Mouse (Mus musculus) v-Abl transformed pro-B cells (cell line): Measurements from ENCODE around the gene Sapcd1.

Source experiments
- in situ Hi-C, 2 experiments: fragments of 400-800 bp; cut with MboI; formaldehyde crosslinking; loops; one replicate each; pipeline ENCODE4 v1.15.1; 2025; ENCODE audit not compliant: unreplicated experiment in 2 of 2

Gene Sapcd1

GRCm38 (mm10) chr17:35032323-35032870, 4.6 kb upstream of the Sapcd1 start:
- in situ Hi-C loops: no loop called here

GRCm38 (mm10) chr17:35031880-35032279, 4.1 kb upstream of the Sapcd1 start:
- in situ Hi-C loops: no loop called here

- in situ Hi-C loops: no loop called here
Measured at GRCm38 (mm10) chr17:35031272-35031671, 3.5 kb upstream of the Sapcd1 start.

- in situ Hi-C loops: loop anchor here in 1 of 2 experiments (10.0 kb wide), 2 partner anchors 75 to 205 kb away; partner anchors contain the start of genes Atp6v1g2, Ly6g5c and Nfkbil1
Measured at GRCm38 (mm10) chr17:35029691-35030532, 2.1 kb upstream of the Sapcd1 start.

- in situ Hi-C loops: loop anchor here in 1 of 2 experiments (10.0 kb wide), 2 partner anchors 76 to 206 kb away; partner anchors contain the start of genes Atp6v1g2, Ly6g5c and Nfkbil1
Measured at GRCm38 (mm10) chr17:35028315-35028714, 499 bp upstream of the Sapcd1 start.

- in situ Hi-C loops: loop anchor here in 1 of 2 experiments (10.0 kb wide), 2 partner anchors 79 to 209 kb away; partner anchors contain the start of genes Atp6v1g2, Ly6g5c and Nfkbil1
Measured at GRCm38 (mm10) chr17:35026206-35026605, 1.6 kb downstream of the Sapcd1 start.

GRCm38 (mm10) chr17:35024691-35025488, 2.9 kb downstream of the Sapcd1 start:
- in situ Hi-C loops: loop anchor here (5.0 to 10.0 kb wide), 4 partner anchors 32 to 210 kb away; partner anchors contain the start of genes Atp6v1g2 (in 1 of the 2), Ddah2 (in 1 of the 2), Ly6g5c (in 1 of the 2) and Nfkbil1 (in 1 of the 2)

- in situ Hi-C loops: loop anchor here (5.0 to 10.0 kb wide), 4 partner anchors 33 to 211 kb away; partner anchors contain the start of genes Atp6v1g2 (in 1 of the 2), Ddah2 (in 1 of the 2), Ly6g5c (in 1 of the 2) and Nfkbil1 (in 1 of the 2)
Measured at GRCm38 (mm10) chr17:35024261-35024660, 3.6 kb downstream of the Sapcd1 start.

GRCm38 (mm10) chr17:35023756-35024155, 4.1 kb downstream of the Sapcd1 start:
- in situ Hi-C loops: loop anchor here (5.0 to 10.0 kb wide), 4 partner anchors 34 to 211 kb away; partner anchors contain the start of genes Atp6v1g2 (in 1 of the 2), Ddah2 (in 1 of the 2), Ly6g5c (in 1 of the 2) and Nfkbil1 (in 1 of the 2)

GRCm38 (mm10) chr17:35023221-35023620, 4.6 kb downstream of the Sapcd1 start:
- in situ Hi-C loops: loop anchor here (5.0 to 10.0 kb wide), 4 partner anchors 34 to 212 kb away; partner anchors contain the start of genes Atp6v1g2 (in 1 of the 2), Ddah2 (in 1 of the 2), Ly6g5c (in 1 of the 2) and Nfkbil1 (in 1 of the 2)

- in situ Hi-C loops: loop anchor here (5.0 to 10.0 kb wide), 4 partner anchors 35 to 212 kb away; partner anchors contain the start of genes Atp6v1g2 (in 1 of the 2), Ddah2 (in 1 of the 2), Ly6g5c (in 1 of the 2) and Nfkbil1 (in 1 of the 2)
Measured at GRCm38 (mm10) chr17:35022541-35023060, 5.2 kb downstream of the Sapcd1 start.

- in situ Hi-C loops: loop anchor here (5.0 to 10.0 kb wide), 4 partner anchors 35 to 213 kb away; partner anchors contain the start of genes Atp6v1g2 (in 1 of the 2), Ddah2 (in 1 of the 2), Ly6g5c (in 1 of the 2) and Nfkbil1 (in 1 of the 2)
Measured at GRCm38 (mm10) chr17:35021842-35022477, 5.9 kb downstream of the Sapcd1 start.

GRCm38 (mm10) chr17:35021163-35021808, 6.5 kb downstream of the Sapcd1 start:
- in situ Hi-C loops: loop anchor here (5.0 to 10.0 kb wide), 4 partner anchors 36 to 214 kb away; partner anchors contain the start of genes Atp6v1g2 (in 1 of the 2), Ddah2 (in 1 of the 2), Ly6g5c (in 1 of the 2) and Nfkbil1 (in 1 of the 2)

- in situ Hi-C loops: loop anchor here (5.0 to 10.0 kb wide), 4 partner anchors 37 to 214 kb away; partner anchors contain the start of genes Atp6v1g2 (in 1 of the 2), Ddah2 (in 1 of the 2), Ly6g5c (in 1 of the 2) and Nfkbil1 (in 1 of the 2)
Measured at GRCm38 (mm10) chr17:35020551-35020950, 7.3 kb downstream of the Sapcd1 start.

GRCm38 (mm10) chr17:35019894-35020293, 7.9 kb downstream of the Sapcd1 start:
- in situ Hi-C loops: loop anchor here (5.0 to 10.0 kb wide), 4 partner anchors 37 to 215 kb away; partner anchors contain the start of genes Atp6v1g2 (in 1 of the 2), Ddah2 (in 1 of the 2), Ly6g5c (in 1 of the 2) and Nfkbil1 (in 1 of the 2)

- in situ Hi-C loops: no loop called here
Measured at GRCm38 (mm10) chr17:35018171-35018570, 9.6 kb downstream of the Sapcd1 start.

GRCm38 (mm10) chr17:35017706-35018030, 10.1 kb downstream of the Sapcd1 start:
- in situ Hi-C loops: no loop called here
